Mouse (Mus musculus) thymus, postnatal 25 days (tissue): ENCODE measurements around the gene Brat1.

Experiments
- DNase-seq: peaks from one replicate; pipeline ENCODE4 v3.0.0; 2022

The Brat1 gene

DNA sequence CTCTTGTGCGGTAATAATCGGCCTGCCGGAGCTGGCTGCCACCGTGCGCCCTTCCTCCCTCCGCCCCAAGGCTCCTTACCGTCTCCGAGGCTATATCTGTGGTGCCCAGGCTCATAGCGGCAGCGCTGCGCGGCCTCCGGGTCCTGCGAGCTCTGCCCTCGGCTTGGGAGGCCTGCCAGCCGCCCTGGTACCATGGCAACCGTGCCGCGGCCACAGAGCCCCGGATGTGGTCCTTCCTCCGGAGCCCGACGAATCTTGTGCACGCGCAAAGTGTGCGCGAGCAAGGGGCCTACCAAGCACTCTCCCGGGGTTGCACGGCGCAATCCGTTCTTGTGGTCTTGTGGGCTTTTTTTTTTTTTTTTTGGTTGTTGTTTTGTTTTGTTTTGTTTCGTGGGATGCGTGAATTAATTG, 2.7 kb upstream of the Brat1 start, which contains the start of gene Iqce:
Gene Iqce, minus strand, starts transcription at position 276 of the 411 bp plus-strand sequence.
- peak; percentile 95 for DNase-seq

DNA sequence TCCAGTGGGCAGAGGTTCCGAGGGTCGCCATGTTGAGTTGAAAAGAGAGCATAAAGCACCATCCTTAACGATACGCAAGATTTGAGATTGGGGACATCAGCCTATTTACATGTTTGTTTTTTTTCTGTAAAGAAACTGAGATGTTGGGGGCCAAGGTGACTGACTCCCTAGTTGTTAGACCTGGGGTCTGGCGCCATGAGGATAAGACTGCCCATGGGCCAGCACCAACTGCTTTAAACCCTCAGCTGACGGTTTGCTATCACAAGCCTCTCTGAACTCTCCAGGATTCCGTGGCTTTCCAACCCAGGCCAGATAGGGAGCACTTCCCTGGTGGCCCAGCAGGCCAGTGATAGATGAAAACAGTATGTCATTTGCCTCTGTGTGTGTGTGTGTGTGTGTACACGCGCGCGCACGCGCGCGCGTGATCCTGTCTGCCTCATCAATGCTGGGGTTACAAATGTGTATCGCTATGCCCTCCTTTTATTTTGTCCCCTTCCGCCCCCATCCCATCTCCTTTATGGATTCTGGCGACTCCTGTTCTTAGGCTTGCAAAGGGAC, 2.1 kb upstream of the Brat1 start:
- DNase-seq, result no peak

DNA sequence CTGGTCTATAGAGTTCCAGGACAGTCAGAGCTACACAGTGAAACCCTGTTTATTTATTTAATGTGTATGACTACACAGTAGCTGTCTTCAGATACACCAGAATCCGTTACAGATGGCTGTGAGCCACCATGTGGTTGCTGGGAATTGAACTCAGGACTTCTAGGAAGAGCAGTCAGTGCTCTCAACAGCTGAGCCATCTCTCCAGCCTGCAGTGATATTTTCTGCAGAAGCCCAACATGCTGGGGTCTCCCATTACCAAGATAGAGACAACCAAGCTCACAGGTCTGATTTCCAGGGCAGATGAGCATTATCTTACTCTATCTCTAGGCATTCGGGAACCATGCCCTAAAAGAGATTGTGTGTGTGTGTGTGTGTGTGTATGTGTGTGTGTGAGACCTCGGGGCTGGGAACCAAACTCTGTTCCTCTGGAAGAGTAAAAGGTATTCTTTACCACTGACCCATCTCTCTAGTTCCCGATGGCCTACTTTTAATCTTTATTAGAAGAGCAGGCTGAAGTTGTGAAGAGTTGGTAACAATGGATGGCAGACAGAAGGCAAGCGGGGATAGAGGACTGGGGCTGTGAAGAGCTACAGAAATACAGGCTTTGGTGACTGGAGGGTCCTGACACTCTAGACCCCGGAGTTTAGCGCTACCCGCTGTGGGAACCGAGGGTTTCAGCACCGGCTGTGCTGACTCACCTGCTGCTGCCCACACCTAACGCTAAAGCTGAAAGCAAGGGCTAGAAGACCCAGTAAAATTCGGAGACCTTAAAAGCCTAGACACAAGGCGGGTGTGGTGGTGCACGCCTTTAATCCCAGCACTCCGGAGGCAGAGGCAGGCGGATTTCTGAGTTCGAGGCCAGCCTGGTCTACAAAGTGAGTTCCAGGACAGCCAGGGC, 1.1 kb upstream of the Brat1 start:
- DNase-seq, result no peak

DNA sequence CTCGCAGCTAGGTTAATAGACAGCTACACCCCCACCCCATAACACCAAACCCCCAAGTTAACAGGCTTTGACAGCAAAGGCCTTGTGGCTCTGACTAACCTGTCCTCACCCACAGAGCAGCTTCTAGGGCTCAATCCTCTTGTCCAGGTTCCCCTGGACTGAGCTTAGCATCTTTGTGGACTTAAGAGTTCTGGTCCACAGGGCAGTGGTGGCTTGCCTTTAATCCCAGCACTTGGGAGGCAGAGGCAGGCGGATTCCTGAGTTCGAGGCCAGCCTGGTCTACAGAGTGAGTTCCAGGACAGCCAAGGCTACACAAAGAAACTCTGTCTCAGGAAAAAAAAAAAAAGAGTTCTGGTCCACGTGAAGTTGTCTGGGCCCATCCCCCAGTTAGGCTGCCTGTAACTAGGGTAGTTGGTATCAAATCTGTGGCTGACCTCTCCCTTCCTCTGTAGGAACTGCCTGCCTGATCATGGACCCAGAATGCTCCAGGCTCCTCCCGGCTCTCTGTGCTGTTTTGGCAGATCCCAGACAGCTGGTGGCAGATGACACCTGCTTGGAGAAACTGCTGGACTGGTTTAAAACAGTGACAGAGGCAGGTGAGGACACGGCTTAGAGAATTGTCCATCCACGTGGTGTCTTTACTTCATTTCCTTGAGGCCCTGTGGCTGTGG, 825 bp downstream of the Brat1 start:
- no peak for DNase-seq

DNA sequence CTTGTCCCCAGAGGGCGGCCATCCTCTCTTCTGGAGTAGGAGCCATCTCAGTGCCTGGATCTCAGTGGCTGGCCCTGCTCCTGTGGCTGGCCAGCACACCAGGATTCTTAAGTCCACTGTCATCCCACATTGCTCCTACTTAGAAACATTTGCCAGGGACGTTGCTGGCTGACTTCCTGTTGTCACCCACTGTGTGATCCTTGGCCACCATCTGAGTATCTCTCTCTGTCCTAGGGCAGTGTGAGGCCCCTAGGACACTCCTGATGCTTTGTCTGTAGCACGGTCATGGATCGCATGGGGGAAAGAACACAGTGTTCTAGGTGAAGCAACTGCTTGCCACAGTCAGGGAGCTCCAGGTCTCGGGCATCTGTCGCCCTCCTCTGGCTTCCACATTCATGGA, 5.5 kb downstream of the Brat1 start:
- no peak for DNase-seq

DNA sequence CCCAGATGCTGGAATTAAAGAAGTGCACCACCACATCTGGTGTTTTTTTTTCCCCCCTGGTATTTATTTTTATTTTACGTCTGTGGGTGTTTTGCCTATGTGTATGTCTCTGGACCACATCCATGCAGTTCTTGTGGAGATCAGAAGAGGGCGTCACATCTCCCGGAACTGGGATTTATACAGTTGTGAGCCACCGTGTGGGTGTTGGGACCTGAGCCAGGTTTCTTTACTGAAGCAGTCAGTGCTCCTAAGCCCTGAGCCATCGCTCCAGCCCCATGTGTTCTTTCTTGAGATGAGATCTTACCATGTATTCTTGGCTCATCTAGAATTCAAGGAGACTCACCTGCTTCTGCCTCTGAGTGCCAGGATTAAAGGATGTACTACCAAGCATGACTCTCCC, 6.2 kb downstream of the Brat1 start:
- DNase-seq, result no peak

DNA sequence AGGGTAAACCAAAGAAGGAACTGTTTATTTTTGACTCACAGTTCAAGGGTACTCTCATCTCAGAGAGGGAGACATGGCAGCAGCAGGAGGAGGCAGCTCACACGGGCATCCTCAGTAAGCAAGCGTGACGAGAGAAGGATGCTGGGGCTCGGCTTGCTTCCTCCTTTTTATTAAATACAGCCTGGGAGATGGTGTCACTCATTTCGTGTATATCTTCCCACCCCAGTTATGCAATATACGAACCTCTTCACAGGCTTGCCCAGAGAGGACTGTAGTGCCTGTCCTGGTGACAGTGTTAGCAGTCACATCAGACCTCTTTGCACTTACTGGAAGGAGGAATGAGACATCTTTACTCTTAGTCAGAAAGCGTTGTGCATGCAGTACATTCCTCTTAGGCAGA, 16.0 kb downstream of the Brat1 start:
- no peak for DNase-seq

DNA sequence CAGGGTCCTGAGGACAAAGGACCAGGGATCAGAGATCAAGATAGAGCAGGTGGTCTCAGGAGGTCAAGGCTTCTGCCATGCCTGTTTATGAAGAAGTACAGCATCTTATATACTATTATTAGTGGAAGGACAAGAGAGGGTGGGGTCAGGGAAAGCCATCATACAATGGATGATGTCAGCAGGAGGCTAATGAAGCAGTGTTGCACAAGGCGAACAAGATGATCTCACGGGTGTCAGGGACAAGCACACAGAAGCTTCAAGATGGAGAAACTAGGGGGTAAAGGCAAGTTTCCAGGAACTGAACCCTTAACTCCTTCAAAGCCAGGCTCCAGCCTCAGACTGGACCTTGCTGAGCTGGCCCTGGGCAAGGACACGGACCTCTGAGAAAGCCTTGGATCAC, 17.3 kb downstream of the Brat1 start:
- no peak for DNase-seq

DNA sequence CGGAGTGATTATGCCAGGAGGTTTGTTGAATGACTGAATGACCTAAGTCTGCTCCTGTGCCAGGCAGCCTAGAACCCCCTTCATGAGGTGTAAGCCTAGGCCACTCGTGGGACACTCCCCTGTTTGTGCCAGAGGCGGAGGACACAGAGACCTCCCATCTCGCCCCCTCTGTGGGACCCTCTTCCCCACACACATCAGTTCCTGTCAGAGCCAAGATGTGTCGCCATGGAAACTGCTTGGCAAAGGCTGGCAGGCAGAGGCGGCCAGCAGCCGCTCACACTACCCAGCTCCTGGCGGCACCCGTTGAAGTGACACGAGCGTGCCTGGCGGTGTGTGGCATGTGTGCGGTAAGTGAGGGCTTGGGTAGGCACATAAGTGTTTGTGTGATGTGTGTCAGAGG, 19.0 kb downstream of the Brat1 start, which contains the start of gene Amz1:
Gene Amz1, plus strand, starts transcription at position 306 of the 400 bp plus-strand sequence.
- no peak for DNase-seq

DNA sequence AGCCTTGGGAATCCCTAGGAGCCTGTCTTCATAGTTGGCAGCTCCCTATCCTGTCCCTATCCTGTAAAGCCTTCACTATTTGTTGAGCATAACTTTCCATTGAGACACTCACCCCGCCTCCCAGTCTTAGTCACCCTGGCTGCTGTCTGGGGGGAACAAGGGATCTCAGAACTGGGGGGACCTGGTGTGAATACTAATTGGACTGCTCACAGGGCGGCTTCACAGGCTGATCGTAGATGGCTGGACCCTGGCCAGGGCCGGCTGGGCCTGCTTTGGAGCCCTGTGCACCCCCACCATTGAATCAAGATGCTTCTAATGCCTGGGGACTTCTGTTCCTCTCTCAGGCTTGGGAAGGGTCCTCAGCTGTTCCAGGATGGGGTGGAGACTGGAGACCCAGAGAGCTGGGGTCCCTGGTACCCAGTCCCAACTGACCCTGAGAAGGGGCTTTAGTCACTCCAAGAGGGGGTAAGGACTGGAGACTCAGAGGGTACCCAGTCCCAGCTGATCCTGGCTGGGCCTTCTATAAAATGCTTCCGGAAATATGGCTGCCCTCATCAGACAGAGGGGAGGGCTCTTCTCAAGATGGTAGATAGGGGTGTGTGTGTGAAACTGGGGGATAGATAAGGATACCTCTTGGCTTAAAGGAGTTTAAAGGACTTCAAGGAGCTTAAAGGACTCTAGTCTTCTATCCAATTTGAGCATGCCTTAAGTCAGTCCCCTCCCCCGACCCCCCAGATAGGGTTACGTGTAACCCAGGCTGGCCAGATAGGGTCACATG, 21.4 kb downstream of the Brat1 start:
- no peak for DNase-seq

DNA sequence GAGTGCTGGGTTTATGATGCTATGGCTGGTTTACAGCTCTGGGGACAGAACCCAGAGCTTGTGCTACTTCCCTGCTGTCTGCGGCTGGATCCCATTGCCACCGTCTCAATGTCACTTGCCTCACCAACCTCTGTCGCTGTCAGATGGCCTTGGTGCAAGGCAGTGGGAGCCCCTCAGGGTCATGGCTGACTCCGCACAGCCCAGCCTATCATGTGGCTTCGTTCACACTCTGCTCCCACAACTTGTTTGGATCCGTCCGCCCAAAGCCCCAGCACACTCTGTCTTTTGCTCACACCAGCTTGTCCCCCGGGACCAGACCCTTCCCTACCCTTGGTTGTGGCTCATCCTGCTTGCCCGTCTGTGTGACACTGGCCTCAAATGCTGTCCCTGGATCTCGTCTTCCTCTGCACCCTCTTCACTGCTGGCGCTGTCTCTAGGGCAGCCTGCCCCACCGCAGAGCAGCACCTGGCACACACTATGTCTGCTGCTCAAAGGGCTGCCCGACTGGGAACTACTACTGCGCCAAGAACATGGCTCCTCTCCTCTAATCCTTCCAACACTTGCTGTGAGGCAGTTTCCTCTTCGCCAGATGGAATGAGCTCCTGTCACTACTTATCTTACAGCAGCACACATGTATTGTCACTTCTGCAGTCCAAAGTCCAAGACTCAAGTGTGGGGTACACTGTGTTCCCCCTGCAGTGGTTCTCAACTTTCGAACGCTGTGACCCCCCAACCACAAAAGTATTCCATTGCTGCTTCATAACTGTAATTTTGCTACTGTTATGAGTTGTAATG, 22.3 kb downstream of the Brat1 start:
- no peak for DNase-seq

DNA sequence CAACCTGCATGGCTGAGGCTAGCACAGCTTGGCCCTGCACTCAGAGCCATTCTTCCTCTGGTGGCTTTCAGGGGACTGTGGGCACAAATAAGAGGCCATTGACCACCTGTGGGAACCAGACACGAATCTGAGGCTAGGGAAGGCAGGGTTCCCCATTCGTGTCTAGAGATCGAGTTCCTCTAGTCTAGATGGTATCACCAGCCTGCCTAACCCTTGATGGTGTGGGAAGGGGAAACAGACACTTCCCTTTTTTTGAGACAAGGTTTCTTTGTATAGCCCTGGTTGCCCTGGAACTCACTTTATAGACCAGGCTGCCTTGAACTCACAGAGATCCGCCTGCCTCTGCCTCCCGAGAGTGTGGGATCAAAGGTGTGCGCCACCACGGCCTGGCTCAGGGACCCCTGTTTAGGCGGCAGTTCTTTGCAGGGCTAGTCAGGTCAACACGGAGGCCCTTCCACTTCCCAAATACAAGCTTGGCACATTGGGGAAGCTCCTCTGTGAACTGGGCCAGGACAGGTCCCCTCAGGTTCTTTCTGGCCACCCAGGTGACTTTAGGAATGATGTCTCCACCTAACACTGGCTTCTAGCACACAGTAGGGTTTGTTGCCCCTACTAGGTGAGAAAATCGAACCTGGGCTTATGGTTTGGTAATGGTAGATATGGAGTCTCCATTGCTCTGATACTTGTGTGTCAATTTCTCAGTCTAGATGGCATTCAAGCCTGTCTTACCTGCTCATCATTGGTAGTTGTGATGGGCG, 26.4 kb downstream of the Brat1 start:
- no peak for DNase-seq

DNA sequence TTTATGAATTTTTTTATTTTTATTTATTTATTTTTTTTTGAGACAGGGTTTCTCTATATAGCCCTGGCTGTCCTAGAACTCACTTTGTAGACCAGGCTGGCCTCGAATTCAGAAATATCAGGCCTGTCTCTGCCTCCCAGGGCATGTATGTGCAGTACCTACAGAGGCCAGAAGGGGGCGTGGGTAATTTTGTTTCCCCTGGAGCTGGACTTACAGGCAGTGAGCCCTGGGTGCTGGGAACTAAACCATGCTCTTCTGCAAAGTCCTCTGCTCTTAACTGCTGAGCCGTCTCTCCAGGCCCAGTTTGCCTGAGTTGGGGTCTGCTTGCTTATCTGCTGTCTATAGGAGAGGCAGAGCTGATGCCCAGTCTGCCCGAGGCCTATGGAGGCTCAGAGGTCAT, 27.4 kb downstream of the Brat1 start:
- peak; percentile 49 for DNase-seq

DNA sequence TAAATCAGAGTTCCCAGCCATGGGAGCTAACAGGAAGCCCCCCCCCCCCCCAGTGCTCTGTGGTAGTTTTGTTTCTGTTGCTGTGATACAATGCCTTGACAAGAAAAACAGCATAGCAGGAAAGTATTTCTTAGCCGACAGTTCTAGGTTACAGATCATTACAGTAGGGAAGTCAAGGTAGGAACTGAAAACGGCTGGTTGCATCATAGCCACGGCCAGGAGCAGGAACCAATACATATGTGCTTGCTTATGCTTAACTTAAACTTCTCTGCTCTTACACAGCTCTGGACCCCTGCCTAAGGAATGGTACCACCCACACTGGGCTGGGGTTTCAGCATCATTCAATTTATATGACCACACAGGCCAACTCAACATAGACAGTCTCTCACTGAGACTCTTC, 28.5 kb downstream of the Brat1 start:
- DNase-seq, result no peak

DNA sequence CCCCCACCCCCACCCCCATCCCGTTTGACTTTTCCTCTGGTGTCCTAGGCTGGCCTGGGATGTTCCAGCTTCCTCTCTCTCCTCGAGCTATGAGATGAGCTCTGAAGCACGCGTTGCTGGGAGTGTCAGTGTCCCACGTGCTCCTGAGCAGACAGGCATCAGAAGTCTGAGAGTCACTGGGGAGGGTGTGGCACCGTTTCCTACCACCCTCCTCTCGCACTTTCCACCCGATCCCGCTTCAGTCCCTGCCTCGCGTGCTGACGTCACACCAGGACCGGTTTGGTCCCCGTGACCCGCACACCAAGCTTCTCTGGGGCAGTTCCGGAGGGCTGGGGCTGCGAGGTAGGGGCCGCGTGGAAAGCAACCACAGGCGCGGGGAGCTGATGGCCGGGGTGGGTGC, 30.5 kb downstream of the Brat1 start:
- peak; percentile 22 for DNase-seq

DNA sequence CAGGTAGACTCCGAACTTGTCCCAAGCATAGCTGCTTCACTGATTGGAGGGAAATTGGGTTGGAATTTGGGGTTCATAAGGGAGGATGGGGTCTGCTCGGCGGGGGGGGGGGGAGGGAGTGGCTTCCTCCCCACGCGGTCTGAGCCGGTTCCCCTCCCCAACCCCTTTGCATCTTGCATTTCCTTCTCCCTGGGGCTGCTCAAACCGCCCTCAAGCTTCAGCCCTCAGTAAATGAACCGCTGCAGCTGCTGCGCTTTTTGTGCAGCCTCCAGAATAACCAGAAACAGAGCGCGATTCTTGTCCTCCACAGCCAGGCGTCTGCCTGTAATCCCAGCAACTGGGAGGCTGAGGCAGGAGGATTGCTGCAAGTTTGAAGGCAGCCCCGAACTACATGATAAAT, 31.4 kb downstream of the Brat1 start:
- DNase-seq, result peak; percentile 41

DNA sequence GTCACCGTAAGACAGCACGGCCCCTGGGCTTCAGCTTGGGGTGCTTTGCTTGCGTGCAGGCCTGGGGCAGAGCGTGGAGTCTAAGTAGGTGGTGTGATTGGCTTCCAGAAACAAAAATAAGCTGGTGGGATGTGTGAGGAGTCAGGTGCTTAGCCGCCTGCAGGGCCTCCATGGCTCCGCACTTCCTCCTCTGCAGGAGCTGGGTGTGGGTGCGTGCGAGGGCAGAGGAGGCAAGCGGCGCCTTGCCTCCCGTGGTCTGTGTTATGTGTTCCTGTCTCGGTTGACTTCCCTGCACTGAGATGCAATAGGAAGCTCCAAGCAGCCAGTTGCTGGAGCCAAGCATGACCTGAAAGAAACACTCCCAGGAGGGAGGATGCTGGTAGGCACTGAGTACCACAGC, 35.0 kb downstream of the Brat1 start:
- no peak for DNase-seq

DNA sequence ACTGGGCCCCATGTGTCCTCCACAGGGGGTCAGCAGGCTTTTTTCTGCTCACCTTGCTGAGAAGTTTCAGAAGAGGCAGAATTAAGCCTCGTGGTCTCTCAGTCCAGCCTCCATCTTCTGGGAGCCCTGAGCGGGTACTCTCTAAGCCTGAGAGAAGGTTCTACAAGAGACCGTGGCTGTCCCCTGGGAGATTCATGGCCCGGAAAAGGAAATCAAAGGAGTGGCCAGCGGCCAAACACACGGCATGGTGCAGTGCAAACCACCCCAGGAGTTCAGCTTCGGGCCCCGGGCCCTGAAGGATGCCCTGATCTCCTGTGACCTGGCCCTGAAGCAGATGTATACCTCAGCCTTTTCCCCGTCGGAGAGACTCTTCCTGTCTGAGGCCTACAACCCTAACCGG, 36.2 kb downstream of the Brat1 start:
- DNase-seq, result no peak

DNA sequence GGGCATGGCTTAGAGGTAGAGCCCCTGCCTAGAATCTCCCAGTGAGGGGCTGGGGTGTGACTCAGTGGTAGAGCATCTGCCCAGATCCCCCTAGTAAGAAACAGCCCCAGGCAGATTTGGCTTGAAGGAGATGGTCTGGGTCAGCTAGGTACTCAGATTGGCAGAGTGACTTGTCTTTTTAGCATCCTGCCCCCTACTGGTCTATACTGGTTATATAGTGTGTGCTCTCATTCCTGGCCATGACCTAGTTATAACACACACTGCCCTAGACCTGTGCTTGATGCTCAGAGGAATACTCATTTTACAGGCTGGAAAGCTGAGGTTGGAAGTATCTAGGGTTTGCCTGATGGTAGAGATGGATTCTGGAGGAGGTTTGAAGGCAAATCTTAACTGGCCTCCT, 37.1 kb downstream of the Brat1 start:
- DNase-seq, result no peak

DNA sequence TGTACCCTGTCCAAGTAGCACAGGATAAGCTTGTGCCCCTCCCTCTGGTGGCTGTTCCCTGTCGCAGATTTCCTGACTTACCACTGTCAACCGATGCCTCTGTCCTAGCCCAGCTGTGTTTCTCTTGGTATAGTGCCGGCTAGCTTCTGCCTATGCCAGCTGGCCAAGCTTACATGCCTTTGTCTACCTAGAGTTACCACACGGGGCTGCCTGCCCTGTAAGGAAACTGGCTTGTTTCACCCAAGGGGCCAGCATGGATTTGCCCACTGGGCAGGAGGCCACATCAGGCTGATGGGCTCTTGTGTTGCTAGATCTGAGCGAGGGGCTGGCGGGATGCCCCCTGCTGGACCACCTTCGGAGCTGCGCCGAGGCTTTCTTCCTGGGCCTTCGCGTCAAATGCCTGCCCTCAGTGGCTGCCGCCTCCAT, 38.9 kb downstream of the Brat1 start:
- DNase-seq, result no peak

DNA sequence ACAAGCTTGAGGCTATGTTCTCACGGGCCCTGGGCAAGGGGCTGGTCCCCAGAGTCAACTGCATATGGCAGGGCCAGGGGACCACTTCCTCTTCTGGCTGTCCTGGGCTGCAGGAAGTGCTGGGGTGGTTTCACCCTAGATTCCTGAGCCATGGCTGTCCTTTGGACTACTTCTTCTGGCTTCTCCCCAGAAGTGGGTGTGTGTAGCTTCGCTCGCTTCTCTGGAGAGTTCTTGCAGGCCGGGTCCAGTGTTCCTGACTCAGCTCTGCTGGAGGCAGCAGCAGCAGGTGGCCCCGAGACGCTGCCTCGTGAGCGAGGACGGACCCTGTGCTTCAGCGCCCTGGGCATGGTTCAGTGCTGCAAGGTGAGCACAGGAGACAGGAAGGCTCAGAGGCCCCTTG, 43.6 kb downstream of the Brat1 start:
- no peak for DNase-seq
